Mouse (Mus musculus) urinary bladder, postnatal 4 days (tissue): ENCODE results near the gene Gbp3.
"Not testable (repeated sequence)": the region's sequence is repeated elsewhere in the genome, so short reads cannot be mapped to it uniquely, and the experiment has no call there.

Source experiments
- DNase-seq, 2 experiments: peaks; one replicate each; pipeline ENCODE4 v3.0.0; 2021 to 2022; ENCODE audit warnings: low spot score in 2 of 2

Gene Gbp3

GRCm38 (mm10) chr3:142559632-142560228, at the start of gene Gbp3:
Gene Gbp3, plus strand, starts transcription at chr3:142560026.
- no peak for DNase-seq

- no peak for DNase-seq
Observed at GRCm38 (mm10) chr3:142528116-142528515, 31.7 kb upstream of the Gbp3 start.

GRCm38 (mm10) chr3:142529597-142529996, 30.2 kb upstream of the Gbp3 start:
- no peak for DNase-seq

GRCm38 (mm10) chr3:142530087-142530953, 29.5 kb upstream of the Gbp3 start, which contains the start of gene Gbp7:
Gene Gbp7, plus strand, starts transcription at chr3:142530342.
- peak in 1 of 2 experiments; percentile 28 for DNase-seq

GRCm38 (mm10) chr3:142531595-142531994, 28.2 kb upstream of the Gbp3 start:
- no peak for DNase-seq

- DNase-seq: no peak
Observed at GRCm38 (mm10) chr3:142533185-142533584, 26.6 kb upstream of the Gbp3 start.

GRCm38 (mm10) chr3:142535667-142536066, 24.2 kb upstream of the Gbp3 start:
- DNase-seq: no peak

- no peak for DNase-seq
Observed at GRCm38 (mm10) chr3:142541391-142541790, 18.4 kb upstream of the Gbp3 start.

GRCm38 (mm10) chr3:142542776-142543175, 17.1 kb upstream of the Gbp3 start:
- not testable (repeated sequence) for DNase-seq

- no peak for DNase-seq
Observed at GRCm38 (mm10) chr3:142546690-142547089, 13.1 kb upstream of the Gbp3 start.

- DNase-seq: no peak
Observed at GRCm38 (mm10) chr3:142550052-142550676, 9.7 kb upstream of the Gbp3 start.

- DNase-seq: no peak
Observed at GRCm38 (mm10) chr3:142554601-142555000, 5.2 kb upstream of the Gbp3 start.

GRCm38 (mm10) chr3:142555623-142556022, 4.2 kb upstream of the Gbp3 start:
- no peak for DNase-seq

GRCm38 (mm10) chr3:142560296-142560948, 596 bp downstream of the Gbp3 start:
- peak; percentile 77 to 85 for DNase-seq

- no peak for DNase-seq
Observed at GRCm38 (mm10) chr3:142561045-142561646, 1.3 kb downstream of the Gbp3 start.

- no peak for DNase-seq
Observed at GRCm38 (mm10) chr3:142561666-142562065, 1.8 kb downstream of the Gbp3 start.

GRCm38 (mm10) chr3:142567490-142567889, 7.7 kb downstream of the Gbp3 start:
- DNase-seq: not testable (repeated sequence)

- no peak for DNase-seq
Observed at GRCm38 (mm10) chr3:142570738-142571137, 10.9 kb downstream of the Gbp3 start.

GRCm38 (mm10) chr3:142577108-142577507, 17.3 kb downstream of the Gbp3 start:
- DNase-seq: no peak

GRCm38 (mm10) chr3:142578342-142578741, 18.5 kb downstream of the Gbp3 start:
- no peak for DNase-seq

- no peak for DNase-seq
Observed at GRCm38 (mm10) chr3:142583067-142583466, 23.2 kb downstream of the Gbp3 start.

- DNase-seq: no peak
Observed at GRCm38 (mm10) chr3:142587386-142587785, 27.6 kb downstream of the Gbp3 start.
